Mouse (Mus musculus) neural tube, embryonic 12.5 days (tissue): ENCODE data around the gene Fbxo46. TPM values are rescaled to one million over a fixed set of nuclear protein-coding genes. Genes with fewer than 3 reads are reported as not detected.
A peak's percentile ranks its signal among the peaks of the same experiment; 100 is the strongest.
"Not testable (repeated sequence)": the region's sequence is repeated elsewhere in the genome, so short reads cannot be mapped to it uniquely, and the experiment has no call there.

Source experiments
- ATAC-seq: fragments of 200-750 bp; cut with Nextera tagmentation; 2 replicates; pipeline ENCODE4 v1.8.0; 2017; ENCODE audit warnings: low read depth, mild to moderate bottlenecking, moderate TSS enrichment, moderate library complexity; ENCODE audit not compliant: low FRiP score
- H3K27ac ChIP-seq: fragments of 300-500 bp; sonication (generic); 2 replicates; pipeline ENCODE4 v1.5.1; 2016
- H3K27me3 ChIP-seq: fragments of 300-500 bp; sonication (generic); replicated peaks from 2 replicates; pipeline ENCODE4 v1.6.1; 2016; ENCODE audit warnings: mild to moderate bottlenecking
- H3K36me3 ChIP-seq: fragments of 300-500 bp; sonication (generic); 2 replicates; pipeline ENCODE4 v1.6.1; 2016; ENCODE audit warnings: mild to moderate bottlenecking
- H3K4me1 ChIP-seq: fragments of 300-500 bp; sonication (generic); 2 replicates; pipeline ENCODE4 v1.6.1; 2016
- H3K4me2 ChIP-seq: fragments of 300-500 bp; sonication (generic); replicated peaks from 2 replicates; pipeline ENCODE4 v1.6.1; 2016; ENCODE audit warnings: mild to moderate bottlenecking
- H3K4me3 ChIP-seq: fragments of 300-500 bp; sonication (generic); 2 replicates; pipeline ENCODE4 v1.5.1; 2016
- H3K9ac ChIP-seq: fragments of 300-500 bp; sonication (generic); 2 replicates; pipeline ENCODE4 v1.6.1; 2016; ENCODE audit warnings: mild to moderate bottlenecking
- H3K9me3 ChIP-seq: fragments of 300-500 bp; sonication (generic); 2 replicates; pipeline ENCODE4 v1.6.1; 2016; ENCODE audit warnings: mild to moderate bottlenecking
- WGBS: fragments of 180-500 bp; shearing (Covaris S2); methylation state at CpG from one replicate; pipeline ENCODE4 v1.1.7; 2016; 5-methylcytosine and 5-hydroxymethylcytosine counted together
- polyA plus RNA-seq: library from polyadenylated mRNA; unstranded; fragments of >200 nt; fragmentation: Nextera tagmentation; extraction: Ambion mirVana; gene quantifications from 2 replicates; pipeline ENCODE4 v1.2.1, GENCODE M21; 2016

The Fbxo46 gene
- polyA plus RNA-seq, 1 experiment from 2014 or later: 18.3 TPM

- H3K9ac ChIP-seq: no peak overlapping the region
- 85% methylated on average over 10 of the region's 10 CpGs for WGBS
Measured at GRCm38 (mm10) chr7:19146793-19147192, 27.1 kb downstream of the Fbxo46 start.

DNA sequence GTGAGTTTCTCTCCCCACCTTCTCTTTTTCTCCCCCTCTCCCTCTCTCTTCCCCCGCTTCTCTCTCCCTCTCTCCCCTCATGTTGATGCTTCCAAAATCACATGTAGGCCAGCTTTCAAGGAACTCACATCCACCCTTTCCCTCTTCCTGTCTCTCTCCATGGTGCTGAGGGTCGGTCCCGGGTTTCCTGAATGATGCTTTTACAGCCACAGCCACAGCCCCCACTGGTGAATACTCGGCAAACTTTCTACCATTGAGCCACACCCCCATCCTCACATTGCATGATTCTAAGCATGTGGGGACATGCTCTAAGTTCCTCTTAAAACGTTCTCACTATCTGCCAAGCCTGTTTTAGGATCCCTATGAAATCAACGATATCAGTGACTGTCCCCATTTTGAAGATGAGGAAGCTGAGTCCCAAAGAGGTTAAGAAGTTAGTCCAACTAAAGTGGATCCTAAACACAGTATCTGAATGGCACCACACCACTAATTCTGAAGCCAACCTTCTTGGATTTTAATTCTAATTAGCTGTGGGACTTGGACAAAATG, 27.9 kb downstream of the Fbxo46 start:
- 59% methylated on average over 6 of the region's 6 CpGs for WGBS
- H3K9me3 ChIP-seq: no peaks in the 10 kb centered on the region
- ATAC-seq: no peak
- no peak overlapping the region for H3K9ac ChIP-seq
- H3K4me1 ChIP-seq: peaks cover 22% of the 10 kb centered on the region
- no peaks in the 10 kb centered on the region for H3K27me3 ChIP-seq
- H3K4me2 ChIP-seq: peak overlapping the region; percentile 80
- H3K4me3 ChIP-seq: no peak overlapping the region
- H3K27ac ChIP-seq: no peak overlapping the region
- peaks cover 22% of the 10 kb centered on the region for H3K36me3 ChIP-seq

More at GRCm38 (mm10) chr7:19146793-19147192, 27.1 kb downstream of the Fbxo46 start:
- peaks cover 14% of the 10 kb centered on the region for H3K36me3 ChIP-seq
- peaks cover 22% of the 10 kb centered on the region for H3K4me1 ChIP-seq
- no peak overlapping the region for H3K4me3 ChIP-seq
- no peak overlapping the region for H3K27ac ChIP-seq
- no peaks in the 10 kb centered on the region for H3K27me3 ChIP-seq
- ATAC-seq: no peak
- no peaks in the 10 kb centered on the region for H3K9me3 ChIP-seq
- H3K4me2 ChIP-seq: no peak overlapping the region

DNA sequence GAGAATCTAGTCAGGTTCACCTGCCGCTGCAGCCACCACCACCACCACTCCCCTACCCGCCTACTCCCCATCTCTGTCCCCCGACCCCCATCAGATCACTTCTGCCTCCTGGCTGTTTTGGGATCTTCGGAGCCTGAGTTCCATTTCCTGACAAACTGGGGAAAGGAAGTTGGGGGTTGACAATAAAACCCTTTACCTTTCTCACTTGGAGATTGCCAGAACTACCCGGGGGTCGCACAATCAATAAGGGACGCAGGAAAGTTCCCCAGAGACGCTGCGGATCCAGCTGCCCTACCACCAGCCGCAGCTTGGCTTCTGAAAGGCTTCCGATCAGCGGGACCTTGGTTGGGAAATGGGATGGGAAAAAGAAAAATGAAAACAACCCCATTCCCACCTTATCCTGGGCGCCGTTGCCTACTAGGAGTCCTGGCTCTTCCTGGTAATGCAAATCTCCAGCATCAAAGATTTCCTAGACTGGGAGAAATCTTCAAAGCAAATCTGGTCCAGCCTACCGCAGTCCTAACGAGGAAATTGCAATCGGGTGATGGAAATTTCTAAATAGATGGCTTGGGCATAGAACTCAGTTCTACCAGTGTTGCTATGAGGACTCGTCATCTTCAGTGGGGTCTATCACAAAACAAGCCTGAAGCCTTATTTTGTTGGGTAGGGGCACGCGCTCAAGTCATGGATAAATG, 28.7 kb downstream of the Fbxo46 start:
- peak overlapping the region; percentile 59 for H3K4me3 ChIP-seq
- peak overlapping the region; percentile 61 for H3K9ac ChIP-seq
- no peaks in the 10 kb centered on the region for H3K9me3 ChIP-seq
- 14% methylated on average over 20 of the region's 20 CpGs for WGBS
- no peak for ATAC-seq
- peak overlapping the region; percentile 42; the same call in 1 of the 2 replicates for H3K27ac ChIP-seq
- peaks cover 22% of the 10 kb centered on the region for H3K4me1 ChIP-seq
- peak overlapping the region; percentile 80 for H3K4me2 ChIP-seq
- peaks cover 29% of the 10 kb centered on the region for H3K36me3 ChIP-seq
- H3K27me3 ChIP-seq: no peaks in the 10 kb centered on the region

DNA sequence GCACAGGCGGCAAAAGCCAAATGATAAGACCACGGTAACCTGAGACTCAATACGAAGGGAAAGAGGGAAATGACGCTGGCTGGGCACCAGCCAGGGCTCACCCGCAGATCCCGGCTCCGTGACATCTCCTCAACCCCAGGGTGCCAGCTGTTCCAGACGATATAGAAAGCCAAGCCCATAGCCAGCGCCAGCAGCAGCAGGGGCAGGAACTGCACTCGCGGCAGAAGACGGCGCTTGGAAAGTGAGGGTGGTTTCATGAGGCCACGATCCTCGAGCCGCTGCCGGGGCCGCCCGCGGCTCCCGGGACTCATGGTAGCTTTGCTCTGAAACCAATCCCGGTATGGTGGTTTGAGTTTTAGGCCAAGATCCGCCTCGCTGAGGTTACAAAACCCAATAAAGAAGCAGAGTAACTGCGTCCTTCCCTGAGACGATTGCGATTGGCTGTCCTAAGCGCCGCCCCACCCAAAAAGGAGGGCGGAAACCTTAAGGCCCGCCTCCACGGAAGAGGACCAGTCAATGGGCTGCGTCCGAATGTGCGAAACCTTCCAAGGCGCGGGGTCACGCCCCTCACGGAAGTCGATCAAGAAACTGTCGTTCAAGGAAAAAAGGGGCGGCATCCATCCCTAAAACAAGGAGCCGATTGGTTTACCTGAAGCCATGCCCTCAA, 29.3 kb downstream of the Fbxo46 start, which contains the start of gene Qpctl:
Qpctl (minus strand) TSS at position 417 of the 667 bp plus-strand sequence.
- Histone ChIP-seq H3K36me3 (peaks cover 36% of the 10 kb centered on the region), H3K4me2 (peak within 1 kb of the TSS; percentile 80), H3K27ac (peak within 1 kb of the TSS; percentile 42; the same call in 1 of the 2 replicates), H3K27me3 (no peaks in the 10 kb centered on the region), H3K4me1 (peaks cover 22% of the 10 kb centered on the region), H3K9me3 (no peaks in the 10 kb centered on the region), H3K4me3 (peak within 1 kb of the TSS; percentile 59), H3K9ac (peak within 1 kb of the TSS; percentile 62)
- WGBS: under 1% methylated on average over 43 of the region's 43 CpGs
- ATAC-seq: peak; percentile 97

GRCm38 (mm10) chr7:19149626-19150025, 30.0 kb downstream of the Fbxo46 start, which contains the start of gene Snrpd2:
Gene Snrpd2 (plus strand): TSS chr7:19149722.
- H3K27ac ChIP-seq: peak within 1 kb of the TSS; percentile 42; the same call in 1 of the 2 replicates
- H3K9me3 ChIP-seq: no peaks in the 10 kb centered on the region
- H3K4me1 ChIP-seq: peaks cover 22% of the 10 kb centered on the region
- peak within 1 kb of the TSS; percentile 62 for H3K9ac ChIP-seq
- under 1% methylated on average over 24 of the region's 24 CpGs for WGBS
- H3K36me3 ChIP-seq: peaks cover 41% of the 10 kb centered on the region
- peak within 1 kb of the TSS; percentile 80 for H3K4me2 ChIP-seq
- peak; percentile 94 for ATAC-seq
- H3K4me3 ChIP-seq: peak within 1 kb of the TSS; percentile 59
- H3K27me3 ChIP-seq: no peaks in the 10 kb centered on the region

DNA sequence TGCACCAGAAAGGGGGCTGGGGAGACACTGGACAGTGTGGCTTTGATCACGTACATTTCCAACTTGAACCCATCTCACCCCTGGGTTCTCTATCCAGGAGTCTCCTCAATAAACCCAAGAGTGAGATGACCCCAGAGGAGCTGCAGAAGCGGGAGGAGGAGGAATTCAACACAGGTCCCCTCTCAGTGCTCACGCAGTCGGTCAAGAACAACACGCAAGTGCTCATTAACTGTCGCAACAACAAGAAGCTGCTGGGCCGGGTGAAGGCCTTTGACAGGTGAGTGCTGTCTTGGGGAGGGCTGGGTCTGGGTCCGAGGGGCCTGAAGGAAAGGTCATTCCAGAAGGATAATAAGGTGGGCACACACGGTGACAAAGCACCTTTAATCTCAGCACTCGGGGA, 31.5 kb downstream of the Fbxo46 start:
- H3K9me3 ChIP-seq, H3K4me3 ChIP-seq, H3K9ac ChIP-seq, ATAC-seq, H3K27me3 ChIP-seq, H3K27ac ChIP-seq: not testable (repeated sequence)
- Histone ChIP-seq H3K4me1 (peaks cover 22% of the 10 kb centered on the region), H3K4me2 (peak overlapping the region; percentile 80), H3K36me3 (peaks cover 46% of the 10 kb centered on the region)
- WGBS: 92% methylated on average over 10 of the region's 10 CpGs

DNA sequence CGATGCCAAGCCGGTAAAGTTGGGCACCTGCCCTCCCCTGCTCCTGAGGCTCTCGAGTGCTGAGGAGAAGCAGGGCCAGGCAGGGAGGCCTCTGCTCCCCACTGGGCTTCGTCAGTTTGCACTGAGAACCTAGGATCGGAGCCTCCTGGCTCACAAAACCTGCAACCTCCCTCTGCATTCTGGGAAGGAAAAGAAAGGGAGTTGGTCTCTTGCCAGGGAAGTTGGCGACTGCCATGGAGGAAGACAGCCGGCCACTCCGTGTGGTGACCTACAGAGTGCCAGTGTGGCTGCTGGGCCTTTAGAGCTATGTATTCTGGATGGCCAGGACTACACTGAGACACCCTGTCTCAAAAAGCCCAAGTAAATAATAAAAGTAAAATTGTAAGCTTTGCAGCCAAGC, 35.1 kb downstream of the Fbxo46 start:
- peaks cover 38% of the 10 kb centered on the region for H3K36me3 ChIP-seq
- H3K9ac ChIP-seq: no peak overlapping the region
- H3K27me3 ChIP-seq: peaks cover 8% of the 10 kb centered on the region
- no peak overlapping the region for H3K4me2 ChIP-seq
- 87% methylated on average over 8 of the region's 8 CpGs for WGBS
- no peaks in the 10 kb centered on the region for H3K9me3 ChIP-seq
- H3K4me1 ChIP-seq: peaks cover 22% of the 10 kb centered on the region
- no peak overlapping the region for H3K27ac ChIP-seq
- ATAC-seq: no peak
- H3K4me3 ChIP-seq: no peak overlapping the region

- no peak overlapping the region for H3K4me2 ChIP-seq
- H3K4me3 ChIP-seq: no peak overlapping the region
- no peak overlapping the region for H3K9ac ChIP-seq
- H3K9me3 ChIP-seq: no peaks in the 10 kb centered on the region
- peaks cover 23% of the 10 kb centered on the region for H3K4me1 ChIP-seq
- WGBS: 59% methylated on average over 13 of the region's 13 CpGs
- peaks cover 18% of the 10 kb centered on the region for H3K27me3 ChIP-seq
- no peak for ATAC-seq
- H3K27ac ChIP-seq: no peak overlapping the region
- H3K36me3 ChIP-seq: peaks cover 38% of the 10 kb centered on the region
Measured at GRCm38 (mm10) chr7:19155825-19156475, 36.3 kb downstream of the Fbxo46 start.

DNA sequence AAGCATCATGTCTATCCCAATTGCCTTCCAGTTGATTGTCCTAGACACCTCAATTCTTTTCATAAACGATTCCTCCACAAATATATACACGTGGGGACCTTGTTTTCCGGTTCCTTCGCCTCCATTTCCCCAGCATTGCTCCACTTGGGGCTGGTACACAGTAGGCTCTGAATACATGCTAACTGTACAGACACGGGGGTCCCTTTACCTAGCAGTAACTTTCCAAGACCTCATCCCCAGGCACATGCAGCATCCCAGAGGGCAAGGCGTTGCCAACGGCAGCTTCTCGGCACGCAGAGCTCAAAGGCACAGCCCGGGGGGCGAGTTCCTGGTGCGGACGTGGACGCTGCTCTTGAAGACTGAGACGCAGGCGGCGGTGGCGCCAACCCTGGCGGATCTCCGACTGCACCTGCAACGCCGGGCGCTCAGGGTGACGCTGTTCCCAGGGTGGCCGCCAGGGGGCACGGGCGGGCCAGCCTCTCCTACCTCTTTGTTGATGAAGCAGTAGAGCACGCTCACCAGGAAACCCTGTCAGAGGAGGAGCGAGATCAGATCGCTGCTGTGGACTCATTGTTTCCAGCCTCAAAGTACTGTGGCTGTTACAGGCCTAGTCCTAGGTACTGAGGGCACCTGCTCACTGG, 37.6 kb downstream of the Fbxo46 start:
- peak overlapping the region; percentile 15; the same call in 1 of the 2 replicates for H3K4me3 ChIP-seq
- peaks cover 22% of the 10 kb centered on the region for H3K4me1 ChIP-seq
- H3K4me2 ChIP-seq: peak overlapping the region; percentile 51
- peaks cover 27% of the 10 kb centered on the region for H3K36me3 ChIP-seq
- peak overlapping the region; percentile 44; the same call in 1 of the 2 replicates for H3K9ac ChIP-seq
- H3K27me3 ChIP-seq: peaks cover 18% of the 10 kb centered on the region
- no peaks in the 10 kb centered on the region for H3K9me3 ChIP-seq
- H3K27ac ChIP-seq: no peak overlapping the region
- ATAC-seq: peak; percentile 87
- 7% methylated on average over 30 of the region's 30 CpGs for WGBS

GRCm38 (mm10) chr7:19158601-19159000, 38.9 kb downstream of the Fbxo46 start:
- no peaks in the 10 kb centered on the region for H3K9me3 ChIP-seq
- H3K9ac ChIP-seq: no peak overlapping the region
- H3K4me3 ChIP-seq: no peak overlapping the region
- H3K27me3 ChIP-seq: peaks cover 21% of the 10 kb centered on the region
- 66% methylated on average over 11 of the region's 11 CpGs for WGBS
- peaks cover 14% of the 10 kb centered on the region for H3K36me3 ChIP-seq
- H3K4me1 ChIP-seq: peaks cover 22% of the 10 kb centered on the region
- no peak for ATAC-seq
- H3K4me2 ChIP-seq: no peak overlapping the region
- H3K27ac ChIP-seq: no peak overlapping the region

DNA sequence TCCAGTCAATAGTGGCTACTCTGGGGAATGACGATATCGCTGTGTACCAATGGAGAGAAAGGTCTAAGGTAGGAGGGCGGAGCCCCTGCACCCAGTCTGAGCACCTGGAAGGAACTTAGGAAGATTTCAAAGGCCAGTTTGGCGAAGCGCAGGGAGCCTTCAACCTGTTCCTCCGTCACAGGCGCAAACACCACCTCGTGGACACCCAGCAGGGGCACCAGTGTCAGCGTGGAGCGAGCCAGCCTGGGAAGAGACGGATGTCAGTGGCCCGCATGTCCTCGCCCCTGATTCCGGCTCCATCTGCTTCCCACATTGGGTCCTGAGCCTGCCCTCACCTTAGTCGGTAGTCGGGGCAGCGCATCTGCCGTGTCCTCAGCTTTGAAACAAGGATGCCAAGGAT, 39.8 kb downstream of the Fbxo46 start:
- Histone ChIP-seq H3K4me3 (no peak overlapping the region), H3K9ac (no peak overlapping the region), H3K36me3 (peaks cover 7% of the 10 kb centered on the region), H3K27ac (no peak overlapping the region), H3K4me2 (peak overlapping the region; percentile 64), H3K4me1 (peaks cover 29% of the 10 kb centered on the region), H3K27me3 (peaks cover 28% of the 10 kb centered on the region), H3K9me3 (no peaks in the 10 kb centered on the region)
- WGBS: 12% methylated on average over 18 of the region's 18 CpGs
- ATAC-seq: no peak
